Mouse (Mus musculus) midbrain, postnatal 0 days (tissue): Measurements from ENCODE around the gene Dok3. TPM values are rescaled to one million over a fixed set of nuclear protein-coding genes. Genes with fewer than 3 reads are reported as not detected.
"Not testable (repeated sequence)": the region's sequence is repeated elsewhere in the genome, so short reads cannot be mapped to it uniquely, and the experiment has no call there.

ENCODE experiments used
- ATAC-seq: fragments of 200-750 bp; cut with Nextera tagmentation; 2 replicates; pipeline ENCODE4 v1.8.0; 2017; ENCODE audit warnings: moderate number of reproducible peaks, mild to moderate bottlenecking, moderate TSS enrichment, moderate library complexity; ENCODE audit not compliant: low FRiP score
- DNase-seq: peaks from one replicate; pipeline ENCODE4 v3.0.0-alpha.2; 2015; ENCODE audit warnings: low spot score
- H3K27ac ChIP-seq: fragments of 300-500 bp; sonication (generic); 2 replicates; pipeline ENCODE4 v1.5.1; 2014; ENCODE audit warnings: low read depth, mild to moderate bottlenecking, low read length, mixed read lengths
- H3K27me3 ChIP-seq: fragments of 300-500 bp; sonication (generic); 2 replicates; pipeline ENCODE4 v1.6.1; 2014; ENCODE audit warnings: low read length, control low read depth, mixed read lengths; ENCODE audit not compliant: insufficient read depth
- H3K36me3 ChIP-seq: fragments of 300-500 bp; sonication (generic); 2 replicates; pipeline ENCODE4 v1.6.1; 2014; ENCODE audit warnings: low read length, control low read depth, mixed read lengths; ENCODE audit not compliant: insufficient read depth
- H3K4me1 ChIP-seq: fragments of 300-500 bp; sonication (generic); 2 replicates; pipeline ENCODE4 v1.6.1; 2014; ENCODE audit warnings: mild to moderate bottlenecking, control low read depth, antibody characterized with exemption, low read length, mixed read lengths; ENCODE audit not compliant: insufficient read depth
- H3K4me2 ChIP-seq: fragments of 300-500 bp; sonication (generic); 2 replicates; pipeline ENCODE4 v1.6.1; 2014; ENCODE audit warnings: low read depth, mild to moderate bottlenecking, low read length, mixed read lengths; ENCODE audit not compliant: poor library complexity, severe bottlenecking
- H3K4me3 ChIP-seq: fragments of 300-500 bp; sonication (generic); 2 replicates; pipeline ENCODE4 v1.5.1; 2014; ENCODE audit warnings: low read depth, mild to moderate bottlenecking, low read length, moderate library complexity
- H3K9ac ChIP-seq: fragments of 300-500 bp; sonication (generic); replicated peaks from 2 replicates; pipeline ENCODE4 v1.6.1; 2014; ENCODE audit warnings: mild to moderate bottlenecking, low read length, moderate library complexity, mixed read lengths; ENCODE audit not compliant: poor library complexity, severe bottlenecking
- H3K9me3 ChIP-seq: fragments of 300-500 bp; sonication (generic); 2 replicates; pipeline ENCODE4 v1.6.1; 2016; ENCODE audit warnings: low read length, control low read depth
- CTCF ChIP-seq: IDR thresholded peaks from 2 replicates; pipeline ENCODE4 v1.5.1; 2016; ENCODE audit warnings: antibody characterized with exemption, mild to moderate bottlenecking
- WGBS: fragments of 180-500 bp; shearing (Covaris S2); extraction: QIAGEN DNeasy Blood & Tissue Kit; methylation state at CpG from one replicate; pipeline ENCODE4 v1.1.7; 2014; 5-methylcytosine and 5-hydroxymethylcytosine counted together
- polyA plus RNA-seq: library from polyadenylated mRNA; unstranded; fragments of >200 nt; fragmentation: Nextera tagmentation; extraction: Ambion mirVana; gene quantifications from 2 replicates; pipeline ENCODE4 v1.2.1, GENCODE M21; 2015
- total RNA-seq: library from RNA; depleted of rRNA; stranded (reverse); fragments of >200 nt; gene quantifications from 2 replicates; pipeline ENCODE4 v1.2.3, GENCODE M21; 2014; rRNA removed

Gene Dok3
- total RNA-seq (3.0 and 4.5 TPM in 2 replicates), polyA plus RNA-seq (1.4 and 1.6 TPM in 2 replicates)

DNA sequence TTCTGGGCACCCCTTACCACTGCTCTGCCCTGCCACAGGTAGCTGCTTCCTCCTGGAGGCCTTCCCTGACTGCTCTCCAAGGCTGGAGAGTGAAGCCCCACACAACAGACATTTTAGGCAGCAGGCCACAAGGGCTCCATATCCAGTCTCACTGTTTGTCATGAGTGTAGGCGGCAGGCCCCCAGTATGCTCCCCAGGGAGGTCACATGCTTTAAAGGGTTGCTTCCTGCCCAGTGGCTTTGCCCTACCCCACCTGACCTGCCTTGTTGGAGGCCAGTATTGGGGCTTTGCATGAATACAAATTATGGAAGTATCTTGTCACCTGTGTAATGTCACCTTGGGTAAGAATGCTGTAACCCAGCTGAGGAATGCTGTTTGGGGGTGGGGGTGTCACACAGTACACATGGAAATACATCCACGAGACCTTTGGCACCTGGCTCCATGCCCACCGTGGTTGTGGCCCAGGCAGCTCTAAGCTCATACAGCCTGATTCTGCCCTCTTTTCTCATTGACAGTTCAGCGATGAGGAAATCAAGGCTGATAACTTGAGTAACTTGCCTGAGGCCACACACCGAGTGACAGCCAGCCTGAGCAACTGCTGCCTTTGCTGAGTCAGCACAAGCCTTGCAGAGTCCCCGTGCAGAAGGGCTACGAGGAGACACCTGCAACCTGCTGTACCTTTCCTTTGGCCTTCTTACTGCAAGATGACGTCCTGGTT lies at the start of gene Dok3:
Gene Dok3 (minus strand): TSS at position 99 of the 718 bp plus-strand sequence.
- ATAC-seq: no peak
- TF ChIP-seq CTCF: no peak
- Histone ChIP-seq H3K27me3 (no peaks in the 10 kb centered on the region), H3K9ac (no peak within 1 kb of the TSS), H3K4me3 (no peak within 1 kb of the TSS), H3K4me1 (no peaks in the 10 kb centered on the region), H3K9me3 (no peaks in the 10 kb centered on the region), H3K4me2 (no peak within 1 kb of the TSS), H3K27ac (no peak within 1 kb of the TSS), H3K36me3 (peaks cover 42% of the 10 kb centered on the region)
- no peak for DNase-seq
- 84% methylated on average over 8 of the region's 8 CpGs for WGBS

- no peak for DNase-seq
- TF ChIP-seq CTCF: no peak
- ATAC-seq: no peak
- Histone ChIP-seq H3K27me3 (no peaks in the 10 kb centered on the region), H3K4me3 (no peak overlapping the region), H3K4me2 (no peak overlapping the region), H3K36me3 (no peaks in the 10 kb centered on the region), H3K9me3 (no peaks in the 10 kb centered on the region), H3K27ac (no peak overlapping the region), H3K4me1 (no peaks in the 10 kb centered on the region), H3K9ac (no peak overlapping the region)
- 90% methylated on average over 4 of the region's 4 CpGs for WGBS
Measured at GRCm38 (mm10) chr13:55578086-55578485, 49.0 kb upstream of the Dok3 start.

DNA sequence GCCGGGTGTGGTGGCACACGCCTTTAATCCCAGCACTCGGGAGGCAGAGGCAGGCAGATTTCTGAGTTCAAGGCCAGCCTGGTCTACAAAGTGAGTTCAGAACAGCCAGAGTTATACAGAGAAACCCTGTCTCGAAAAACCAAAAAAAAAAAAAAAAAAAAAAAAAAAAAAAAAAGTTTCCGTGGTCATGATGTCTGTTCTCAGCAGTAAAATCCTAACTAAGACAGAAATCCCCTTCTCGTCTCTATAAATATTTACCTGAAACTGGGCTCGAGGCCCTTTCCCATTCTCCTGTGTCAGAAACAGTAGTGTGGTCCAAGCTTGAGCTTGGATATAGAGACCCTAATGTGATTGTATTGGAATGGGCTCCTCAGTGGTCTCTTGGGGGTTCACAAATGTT lies 47.8 kb upstream of the Dok3 start:
- H3K27me3 ChIP-seq, H3K9me3 ChIP-seq, ATAC-seq, H3K4me2 ChIP-seq, DNase-seq, H3K4me1 ChIP-seq, H3K9ac ChIP-seq, H3K27ac ChIP-seq, H3K4me3 ChIP-seq, H3K36me3 ChIP-seq: not testable (repeated sequence)
- WGBS: 94% methylated on average over 7 of the region's 7 CpGs

GRCm38 (mm10) chr13:55575932-55576331 lies 46.8 kb upstream of the Dok3 start:
- Histone ChIP-seq H3K4me2 (no peak overlapping the region), H3K27me3 (no peaks in the 10 kb centered on the region), H3K27ac (no peak overlapping the region), H3K4me3 (no peak overlapping the region), H3K4me1 (no peaks in the 10 kb centered on the region), H3K9me3 (no peaks in the 10 kb centered on the region), H3K9ac (no peak overlapping the region), H3K36me3 (no peaks in the 10 kb centered on the region)
- DNase-seq (no peak), ATAC-seq (no peak)
- WGBS: 58% methylated on average over 5 of the region's 5 CpGs
- no peak for TF ChIP-seq CTCF

- Histone ChIP-seq H3K4me1 (peaks cover 6% of the 10 kb centered on the region; the same call in 1 of the 2 replicates), H3K27me3 (no peaks in the 10 kb centered on the region), H3K4me3 (no peak overlapping the region), H3K9me3 (no peaks in the 10 kb centered on the region), H3K4me2 (no peak overlapping the region), H3K27ac (no peak overlapping the region), H3K9ac (no peak overlapping the region), H3K36me3 (no peaks in the 10 kb centered on the region)
- no peak for TF ChIP-seq CTCF
- DNase-seq (peak; percentile 76), ATAC-seq (no peak)
- 59% methylated on average over 5 of the region's 5 CpGs for WGBS
Measured at GRCm38 (mm10) chr13:55574321-55574720, 45.2 kb upstream of the Dok3 start.

GRCm38 (mm10) chr13:55573432-55573831 lies 44.3 kb upstream of the Dok3 start, which contains the start of gene Tmed9:
Gene Tmed9, plus strand, starts transcription at chr13:55573732.
- ATAC-seq (no peak), DNase-seq (no peak)
- 95% methylated on average over 2 of the region's 2 CpGs for WGBS
- H3K4me1 ChIP-seq: peaks cover 10% of the 10 kb centered on the region; the same call in 1 of the 2 replicates
- TF ChIP-seq CTCF: no peak
- no peaks in the 10 kb centered on the region for H3K9me3 ChIP-seq
- H3K4me3 ChIP-seq: no peak within 1 kb of the TSS
- no peak within 1 kb of the TSS for H3K27ac ChIP-seq
- H3K27me3 ChIP-seq: no peaks in the 10 kb centered on the region
- no peaks in the 10 kb centered on the region for H3K36me3 ChIP-seq
- no peak within 1 kb of the TSS for H3K4me2 ChIP-seq
- H3K9ac ChIP-seq: no peak within 1 kb of the TSS
